Mouse (Mus musculus) liver, embryonic 14.5 days (tissue): ENCODE data around the gene Rtp3.

Source experiments
- CTCF ChIP-seq: IDR thresholded peaks from 2 replicates; pipeline ENCODE4 v1.5.1; 2016; ENCODE audit warnings: antibody characterized with exemption, low read depth, control low read depth
- EP300 ChIP-seq: IDR thresholded peaks from 2 replicates; pipeline ENCODE4 v1.6.1; 2016; ENCODE audit warnings: antibody characterized with exemption, low read depth

- TF ChIP-seq CTCF: no peak
- TF ChIP-seq EP300: no peak
Measured at GRCm38 (mm10) chr9:111006544-111006943, 16.2 kb upstream of the Rtp3 start.
